Mouse (Mus musculus): ENCODE measurements at regions not wholly inside any gene's neighbourhood (a gene's known extent, or its start where the extent isn't known, plus 50 kb on each side); places are given as distances from the start of the nearest gene placed in this dataset.

DNA sequence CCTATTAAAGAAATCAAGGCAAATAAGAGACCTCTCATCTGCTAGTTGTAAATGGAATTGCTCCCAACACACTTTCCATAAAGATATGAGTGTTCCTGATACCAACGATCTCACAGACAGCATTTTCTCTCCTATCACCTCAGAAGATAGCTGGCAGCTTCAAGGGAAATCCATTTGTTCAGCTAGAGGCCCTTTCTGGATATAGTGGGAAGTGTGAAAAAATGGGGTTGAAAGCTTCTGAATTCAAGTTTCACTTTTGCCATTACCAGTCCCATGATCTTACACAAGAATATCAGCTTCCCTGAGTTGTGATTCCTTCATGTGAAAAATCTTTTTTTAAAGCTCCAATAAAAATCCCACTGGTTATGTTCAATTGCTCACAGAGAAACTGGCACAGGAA, 369.1 kb upstream of the Zfp703 start:
- no peak for TF ChIP-seq CTCF (conservative IDR thresholded peaks at IDR 0.05 in 1 of 2, IDR thresholded peaks at IDR 0.05 in 1 of 2; ENCODE audit: low read depth in 2 of 2, low read length in 2 of 2)
- no peak for TF ChIP-seq PAX5 (IDR thresholded peaks at IDR 0.05; ENCODE audit: low read length)
- no peak for TF ChIP-seq MEF2A (IDR thresholded peaks at IDR 0.05; ENCODE audit: borderline replicate concordance, low read depth, low read length)
